Mouse (Mus musculus): ENCODE results near the gene Ndufa8.

- no peak for TF ChIP-seq CTCF (IDR thresholded peaks at IDR 0.05; ENCODE audit: borderline replicate concordance, insufficient read depth, low read length)
- TF ChIP-seq POLR2A (IDR thresholded peaks at IDR 0.05; ENCODE audit: low read depth, low read length) = no peak
Observed at GRCm38 (mm10) chr2:36097129-36097815, 48.1 kb upstream of the Ndufa8 start.

All from embryonic fibroblast, embryonic 13.5 days (primary cell).